Mouse (Mus musculus): ENCODE data around the gene Nrbp1.

DNA sequence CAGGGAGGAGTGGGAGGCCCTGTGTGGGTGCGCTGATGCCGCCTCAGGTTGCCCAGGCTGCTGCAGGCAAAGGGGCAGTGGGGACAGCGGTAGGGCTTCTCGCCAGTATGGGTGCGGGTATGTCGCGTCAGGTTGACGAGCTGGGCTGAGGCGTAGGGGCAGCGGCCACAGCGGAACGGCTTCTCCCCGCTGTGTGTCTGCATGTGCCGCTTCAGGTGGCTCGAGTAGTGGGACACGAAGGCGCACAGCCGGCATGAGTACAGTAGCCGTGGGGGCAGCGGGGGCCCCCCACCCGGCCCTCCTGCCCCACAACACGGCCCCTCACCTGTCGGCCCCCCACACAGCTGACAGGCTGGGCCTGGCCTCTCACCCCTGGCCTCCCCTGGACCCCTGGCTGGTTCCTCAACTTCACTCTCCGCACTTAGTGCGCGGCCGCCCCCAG, 40.3 kb upstream of the Nrbp1 start:
- TF ChIP-seq CTCF (IDR thresholded peaks at IDR 0.05; ENCODE audit: control insufficient read depth, insufficient read depth, low read length) (no peak), POLR2A (IDR thresholded peaks at IDR 0.05; ENCODE audit: borderline replicate concordance, control insufficient read depth, low read depth, low read length) (peak; percentile 54; the same call in 1 of the 2 replicates)
